Mouse (Mus musculus) kidney, postnatal 14 days (tissue): Measurements from ENCODE around the gene Tspyl1.
A peak's percentile ranks its signal among the peaks of the same experiment; 100 is the strongest.

Experiments used
- DNase-seq: peaks from one replicate; pipeline ENCODE4 v3.0.0; 2022; ENCODE audit warnings: mixed read lengths

Tspyl1 gene

GRCm38 (mm10) chr10:34307070-34307469 is 25.1 kb downstream of the Tspyl1 start:
- DNase-seq: no peak

GRCm38 (mm10) chr10:34309915-34310685 is 28.1 kb downstream of the Tspyl1 start:
- DNase-seq: no peak

- DNase-seq: no peak
These were observed 30.5 kb downstream of the Tspyl1 start for GRCm38 (mm10) chr10:34312536-34312935.

GRCm38 (mm10) chr10:34316571-34317216 is 34.7 kb downstream of the Tspyl1 start:
- DNase-seq: no peak

- DNase-seq: no peak
These were observed 35.2 kb downstream of the Tspyl1 start for GRCm38 (mm10) chr10:34317217-34317606.

- no peak for DNase-seq
These were observed 38.8 kb downstream of the Tspyl1 start for GRCm38 (mm10) chr10:34320809-34321208.

- no peak for DNase-seq
These were observed 44.7 kb downstream of the Tspyl1 start for GRCm38 (mm10) chr10:34326701-34327100.

- DNase-seq: no peak
These were observed 45.2 kb downstream of the Tspyl1 start for GRCm38 (mm10) chr10:34327144-34327543.

- DNase-seq: peak; percentile 56
These were observed 46.3 kb downstream of the Tspyl1 start for GRCm38 (mm10) chr10:34328310-34328709.
